Mouse (Mus musculus) spleen, adult 2 months (tissue): ENCODE data around the gene Krt5.

Source experiments
- CTCF ChIP-seq: fragments of 200-500 bp; IDR thresholded peaks from 2 replicates; pipeline ENCODE4 v1.5.1; 2011; ENCODE audit warnings: mild to moderate bottlenecking, inconsistent platforms; ENCODE audit not compliant: insufficient read depth, insufficient read length, insufficient replicate concordance; ENCODE audit errors: extremely low read depth
- POLR2A ChIP-seq: fragments of 200-500 bp; IDR thresholded peaks from 2 replicates; pipeline ENCODE4 v1.6.1; 2011; ENCODE audit warnings: low read depth, low read length, inconsistent platforms

- no peak for TF ChIP-seq CTCF
- TF ChIP-seq POLR2A = no peak
These were observed 12.0 kb upstream of the Krt5 start for GRCm38 (mm10) chr15:101724686-101725085.
